In the genomic region with DNA sequence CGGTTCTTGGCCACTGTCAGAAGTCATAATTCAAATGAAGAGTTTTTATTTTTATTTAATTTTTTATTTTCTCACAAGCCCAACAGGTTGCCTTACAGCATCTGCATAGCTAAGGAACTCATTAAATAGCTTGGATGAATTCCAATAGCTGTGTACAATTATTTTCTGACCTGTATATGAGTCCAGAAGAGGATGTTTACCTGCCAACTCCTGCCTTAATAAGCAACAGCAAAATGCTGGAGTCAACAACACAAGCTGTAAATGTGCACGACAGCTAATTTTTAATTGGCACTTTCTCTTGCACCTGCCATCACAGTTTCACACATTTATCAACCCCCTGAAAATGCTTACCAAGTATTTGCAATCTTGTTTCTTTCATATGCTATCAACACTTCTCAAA, we compare ENCODE assay signal across 33 mouse cellular contexts.
"Had no signal": no experiment of that assay in that cellular context is flagged by ENCODE, and none has a peak within 500 bp of the region (broad histone marks: within the 10 kb centered on the region; RNA-seq: fewer than 3 reads in every experiment).

No protein-coding gene starts in this region.

- H3K9ac ChIP-seq: heart, embryonic 12.5 days; heart, embryonic 13.5 days; heart, embryonic 15.5 days; hindbrain, embryonic 12.5 days; hindbrain, embryonic 13.5 days; hindbrain, embryonic 14.5 days; hindbrain, embryonic 15.5 days; intestine, embryonic 15.5 days; kidney, embryonic 15.5 days had no signal

- H3K27ac ChIP-seq: heart, embryonic 13.5 days; heart, embryonic 15.5 days; hindbrain, embryonic 10.5 days; hindbrain, embryonic 12.5 days; hindbrain, embryonic 13.5 days; hindbrain, embryonic 14.5 days; hindbrain, embryonic 15.5 days; hindbrain, postnatal 0 days; intestine, embryonic 15.5 days; kidney, embryonic 15.5 days; kidney, postnatal 0 days; layer of hippocampus, adult 2 months; left cerebral cortex, adult 2 months had no signal

- H3K4me2 ChIP-seq: heart, embryonic 12.5 days; heart, embryonic 13.5 days; heart, embryonic 15.5 days; hindbrain, embryonic 12.5 days; hindbrain, embryonic 13.5 days; hindbrain, embryonic 14.5 days; hindbrain, embryonic 15.5 days; intestine, embryonic 15.5 days; kidney, embryonic 15.5 days had no signal

- ATAC-seq: hindbrain, postnatal 0 days; inflammation-experienced regulatory T-cells, adult 6 months; intestine, embryonic 15.5 days; intestine, embryonic 16.5 days; intestine, postnatal 0 days had no signal

- H3K9me3 ChIP-seq: heart, embryonic 12.5 days; heart, embryonic 13.5 days; heart, embryonic 15.5 days; hindbrain, embryonic 10.5 days; hindbrain, embryonic 12.5 days; hindbrain, embryonic 13.5 days; hindbrain, embryonic 15.5 days; intestine, embryonic 15.5 days; kidney, embryonic 15.5 days had no signal

- H3K4me1 ChIP-seq: heart, embryonic 12.5 days; heart, embryonic 13.5 days; heart, embryonic 15.5 days; hindbrain, embryonic 10.5 days; hindbrain, embryonic 12.5 days; hindbrain, embryonic 13.5 days; hindbrain, embryonic 15.5 days; intestine, embryonic 15.5 days; kidney, embryonic 15.5 days had no signal

- DNase-seq: heart, postnatal 10 days; heart, postnatal 14 days; heart, postnatal 36 days; heart, postnatal 4 days; kidney, adult 11 months; kidney, adult 18-20 months; kidney, adult 2 months; kidney, adult 8-10 months; kidney, adult 9 months; kidney, postnatal 10 days; kidney, postnatal 14 days; kidney, postnatal 25 days; kidney, postnatal 36 days; kidney, postnatal 4 days; layer of hippocampus, adult 9-11 months; layer of hippocampus, postnatal 36 days had no signal

- H3K36me3 ChIP-seq: heart, embryonic 12.5 days; heart, embryonic 13.5 days; heart, embryonic 15.5 days; hindbrain, embryonic 10.5 days; hindbrain, embryonic 12.5 days; hindbrain, embryonic 13.5 days; hindbrain, embryonic 15.5 days; intestine, embryonic 15.5 days; kidney, embryonic 15.5 days had no signal

- H3K27me3 ChIP-seq: heart, embryonic 12.5 days; heart, embryonic 13.5 days; heart, embryonic 15.5 days; hindbrain, embryonic 12.5 days; hindbrain, embryonic 13.5 days; hindbrain, embryonic 15.5 days; intestine, embryonic 15.5 days; kidney, embryonic 15.5 days had no signal

- H3K4me3 ChIP-seq: heart, embryonic 12.5 days; heart, embryonic 13.5 days; heart, embryonic 15.5 days; hindbrain, embryonic 10.5 days; hindbrain, embryonic 12.5 days; hindbrain, embryonic 13.5 days; hindbrain, embryonic 15.5 days; intestine, embryonic 15.5 days; kidney, embryonic 15.5 days; layer of hippocampus, adult 2 months; left cerebral cortex, adult 2 months had no signal
